Mouse (Mus musculus): Measurements from ENCODE around the gene Igsf8. TPM values are rescaled to one million over a fixed set of nuclear protein-coding genes. Genes with fewer than 3 reads are reported as not detected.

Igsf8 gene
- polyA plus RNA-seq, 1 experiment from 2014 or later: 104 TPM

GRCm38 (mm10) chr1:172344820-172345219 is 83.4 kb downstream of the Igsf8 start:
- Histone ChIP-seq H3K27ac (ENCODE audit: low read depth, low read length) (no peak overlapping the region), H3K9ac (ENCODE audit: low read length) (no peak overlapping the region), H3K36me3 (ENCODE audit: control insufficient read depth, insufficient read depth, low read length) (no peaks in the 10 kb centered on the region), H3K4me1 (replicated peaks; ENCODE audit: control insufficient read depth, insufficient read depth, low read length) (peaks cover 23% of the 10 kb centered on the region; the same call in 1 of the 2 replicates), H3K9me3 (ENCODE audit: control insufficient read depth, low read length) (no peaks in the 10 kb centered on the region), H3K27me3 (ENCODE audit: control insufficient read depth, insufficient read depth, low read length) (peaks cover 3% of the 10 kb centered on the region), H3K4me3 (ENCODE audit: low read depth, low read length) (no peak overlapping the region), H3K4me2 (ENCODE audit: low read depth, low read length, severe bottlenecking) (no peak overlapping the region)
- WGBS: 92% methylated on average over 7 of the region's 7 CpGs
- DNase-seq (ENCODE audit: low spot score): no peak
- ATAC-seq (replicated peaks; ENCODE audit: low FRiP score): no peak

- H3K4me1 ChIP-seq (replicated peaks; ENCODE audit: control insufficient read depth, insufficient read depth, low read length): peaks cover 29% of the 10 kb centered on the region
- ATAC-seq (replicated peaks; ENCODE audit: low FRiP score) (no peak), DNase-seq (ENCODE audit: low spot score) (no peak)
- no peaks in the 10 kb centered on the region for H3K36me3 ChIP-seq (ENCODE audit: control insufficient read depth, insufficient read depth, low read length)
- no peak overlapping the region for H3K4me2 ChIP-seq (ENCODE audit: low read depth, low read length, severe bottlenecking)
- no peaks in the 10 kb centered on the region for H3K9me3 ChIP-seq (ENCODE audit: control insufficient read depth, low read length)
- H3K27ac ChIP-seq (ENCODE audit: low read depth, low read length): no peak overlapping the region
- H3K27me3 ChIP-seq (ENCODE audit: control insufficient read depth, insufficient read depth, low read length): no peaks in the 10 kb centered on the region; the same call in 1 of the 2 replicates
- WGBS: 90% methylated on average over 10 of the region's 10 CpGs
- H3K4me3 ChIP-seq (ENCODE audit: low read depth, low read length): no peak overlapping the region
- H3K9ac ChIP-seq (ENCODE audit: low read length): no peak overlapping the region
Measured at GRCm38 (mm10) chr1:172346707-172347106, 85.3 kb downstream of the Igsf8 start.

- H3K4me2 ChIP-seq (ENCODE audit: low read depth, low read length, severe bottlenecking): no peak overlapping the region
- no peak overlapping the region for H3K27ac ChIP-seq (ENCODE audit: low read depth, low read length)
- DNase-seq (ENCODE audit: low spot score) (no peak), ATAC-seq (replicated peaks; ENCODE audit: low FRiP score) (no peak)
- H3K9me3 ChIP-seq (ENCODE audit: control insufficient read depth, low read length): no peaks in the 10 kb centered on the region
- 90% methylated on average over 12 of the region's 12 CpGs for WGBS
- no peaks in the 10 kb centered on the region for H3K27me3 ChIP-seq (ENCODE audit: control insufficient read depth, insufficient read depth, low read length)
- H3K4me3 ChIP-seq (ENCODE audit: low read depth, low read length): no peak overlapping the region
- H3K36me3 ChIP-seq (ENCODE audit: control insufficient read depth, insufficient read depth, low read length): no peaks in the 10 kb centered on the region
- peaks cover 33% of the 10 kb centered on the region for H3K4me1 ChIP-seq (replicated peaks; ENCODE audit: control insufficient read depth, insufficient read depth, low read length)
- H3K9ac ChIP-seq (ENCODE audit: low read length): no peak overlapping the region
Measured at GRCm38 (mm10) chr1:172347382-172347781, 85.9 kb downstream of the Igsf8 start.

GRCm38 (mm10) chr1:172349504-172349903 is 88.1 kb downstream of the Igsf8 start:
- no peak overlapping the region for H3K4me3 ChIP-seq (ENCODE audit: low read depth, low read length)
- 37% methylated on average over 5 of the region's 5 CpGs for WGBS
- H3K4me1 ChIP-seq (replicated peaks; ENCODE audit: control insufficient read depth, insufficient read depth, low read length): peaks cover 33% of the 10 kb centered on the region
- H3K27me3 ChIP-seq (ENCODE audit: control insufficient read depth, insufficient read depth, low read length): no peaks in the 10 kb centered on the region
- peak overlapping the region; percentile 29; the same call in 1 of the 2 replicates for H3K4me2 ChIP-seq (ENCODE audit: low read depth, low read length, severe bottlenecking)
- H3K9ac ChIP-seq (ENCODE audit: low read length): peak overlapping the region; percentile 51
- DNase-seq (ENCODE audit: low spot score) (peak; percentile 66), ATAC-seq (replicated peaks; ENCODE audit: low FRiP score) (peak; percentile 25; the same call in 1 of the 2 replicates)
- H3K27ac ChIP-seq (ENCODE audit: low read depth, low read length): peak overlapping the region; percentile 96
- no peaks in the 10 kb centered on the region for H3K36me3 ChIP-seq (ENCODE audit: control insufficient read depth, insufficient read depth, low read length)
- no peaks in the 10 kb centered on the region for H3K9me3 ChIP-seq (ENCODE audit: control insufficient read depth, low read length)

GRCm38 (mm10) chr1:172349916-172350812 is 88.7 kb downstream of the Igsf8 start:
- ATAC-seq (replicated peaks; ENCODE audit: low FRiP score) (peak; percentile 98), DNase-seq (ENCODE audit: low spot score) (peak; percentile 94)
- 3% methylated on average over 19 of the region's 19 CpGs for WGBS
- H3K36me3 ChIP-seq (ENCODE audit: control insufficient read depth, insufficient read depth, low read length): no peaks in the 10 kb centered on the region
- H3K9me3 ChIP-seq (ENCODE audit: control insufficient read depth, low read length): no peaks in the 10 kb centered on the region
- H3K4me3 ChIP-seq (ENCODE audit: low read depth, low read length): no peak overlapping the region
- H3K4me1 ChIP-seq (replicated peaks; ENCODE audit: control insufficient read depth, insufficient read depth, low read length): peaks cover 33% of the 10 kb centered on the region
- peak overlapping the region; percentile 51 for H3K9ac ChIP-seq (ENCODE audit: low read length)
- no peaks in the 10 kb centered on the region for H3K27me3 ChIP-seq (ENCODE audit: control insufficient read depth, insufficient read depth, low read length)
- peak overlapping the region; percentile 96 for H3K27ac ChIP-seq (ENCODE audit: low read depth, low read length)
- peak overlapping the region; percentile 33; the same call in 1 of the 2 replicates for H3K4me2 ChIP-seq (ENCODE audit: low read depth, low read length, severe bottlenecking)

- Histone ChIP-seq H3K4me1 (replicated peaks; ENCODE audit: control insufficient read depth, insufficient read depth, low read length) (peaks cover 33% of the 10 kb centered on the region), H3K27ac (ENCODE audit: low read depth, low read length) (peak overlapping the region; percentile 9; the same call in 1 of the 2 replicates), H3K27me3 (ENCODE audit: control insufficient read depth, insufficient read depth, low read length) (no peaks in the 10 kb centered on the region), H3K9me3 (ENCODE audit: control insufficient read depth, low read length) (no peaks in the 10 kb centered on the region), H3K4me3 (ENCODE audit: low read depth, low read length) (no peak overlapping the region), H3K4me2 (ENCODE audit: low read depth, low read length, severe bottlenecking) (no peak overlapping the region), H3K36me3 (ENCODE audit: control insufficient read depth, insufficient read depth, low read length) (no peaks in the 10 kb centered on the region), H3K9ac (ENCODE audit: low read length) (no peak overlapping the region)
- DNase-seq (ENCODE audit: low spot score) (no peak), ATAC-seq (replicated peaks; ENCODE audit: low FRiP score) (no peak)
- WGBS: 81% methylated on average over 6 of the region's 6 CpGs
Measured at GRCm38 (mm10) chr1:172352001-172352400, 90.6 kb downstream of the Igsf8 start.

GRCm38 (mm10) chr1:172352453-172352852 is 91.0 kb downstream of the Igsf8 start:
- Histone ChIP-seq H3K4me1 (replicated peaks; ENCODE audit: control insufficient read depth, insufficient read depth, low read length) (peaks cover 33% of the 10 kb centered on the region), H3K4me2 (ENCODE audit: low read depth, low read length, severe bottlenecking) (no peak overlapping the region), H3K9ac (ENCODE audit: low read length) (no peak overlapping the region), H3K36me3 (ENCODE audit: control insufficient read depth, insufficient read depth, low read length) (no peaks in the 10 kb centered on the region), H3K27me3 (ENCODE audit: control insufficient read depth, insufficient read depth, low read length) (no peaks in the 10 kb centered on the region), H3K4me3 (ENCODE audit: low read depth, low read length) (no peak overlapping the region), H3K9me3 (ENCODE audit: control insufficient read depth, low read length) (no peaks in the 10 kb centered on the region), H3K27ac (ENCODE audit: low read depth, low read length) (no peak overlapping the region)
- no peak for DNase-seq (ENCODE audit: low spot score)
- 88% methylated on average over 3 of the region's 3 CpGs for WGBS
- ATAC-seq (replicated peaks; ENCODE audit: low FRiP score): no peak

- no peak overlapping the region for H3K27ac ChIP-seq (ENCODE audit: low read depth, low read length)
- DNase-seq (ENCODE audit: low spot score) (no peak), ATAC-seq (replicated peaks; ENCODE audit: low FRiP score) (no peak)
- 18% methylated on average over 3 of the region's 3 CpGs for WGBS
- no peaks in the 10 kb centered on the region for H3K36me3 ChIP-seq (ENCODE audit: control insufficient read depth, insufficient read depth, low read length)
- H3K4me3 ChIP-seq (ENCODE audit: low read depth, low read length): no peak overlapping the region
- peaks cover 23% of the 10 kb centered on the region for H3K4me1 ChIP-seq (replicated peaks; ENCODE audit: control insufficient read depth, insufficient read depth, low read length)
- peak overlapping the region; percentile 27; the same call in 1 of the 2 replicates for H3K9ac ChIP-seq (ENCODE audit: low read length)
- H3K9me3 ChIP-seq (ENCODE audit: control insufficient read depth, low read length): no peaks in the 10 kb centered on the region
- H3K27me3 ChIP-seq (ENCODE audit: control insufficient read depth, insufficient read depth, low read length): no peaks in the 10 kb centered on the region
- no peak overlapping the region for H3K4me2 ChIP-seq (ENCODE audit: low read depth, low read length, severe bottlenecking)
Measured at GRCm38 (mm10) chr1:172355336-172355735, 93.9 kb downstream of the Igsf8 start.
